Mouse (Mus musculus) hindbrain, embryonic 15.5 days (tissue): Measurements from ENCODE around the gene Pax2. TPM values are rescaled to one million over a fixed set of nuclear protein-coding genes. Genes with fewer than 3 reads are reported as not detected.
A peak's percentile ranks its signal among the peaks of the same experiment; 100 is the strongest.

Experiments used
- ATAC-seq: fragments of 200-750 bp; cut with Nextera tagmentation; 2 replicates; pipeline ENCODE4 v1.8.0; 2017; ENCODE audit warnings: low read depth, moderate number of reproducible peaks, moderate TSS enrichment; ENCODE audit not compliant: low FRiP score
- H3K27ac ChIP-seq: fragments of 300-500 bp; sonication (generic); replicated peaks from 2 replicates; pipeline ENCODE4 v1.5.1; 2015; ENCODE audit warnings: mild to moderate bottlenecking, inconsistent platforms
- H3K27me3 ChIP-seq: fragments of 300-500 bp; sonication (generic); 2 replicates; pipeline ENCODE4 v1.6.1; 2015; ENCODE audit warnings: control low read depth, inconsistent platforms
- H3K36me3 ChIP-seq: fragments of 300-500 bp; sonication (generic); 2 replicates; pipeline ENCODE4 v1.6.1; 2015; ENCODE audit warnings: control low read depth, inconsistent platforms
- H3K4me1 ChIP-seq: fragments of 300-500 bp; sonication (generic); replicated peaks from 2 replicates; pipeline ENCODE4 v1.6.1; 2015; ENCODE audit warnings: control low read depth, inconsistent platforms
- H3K4me2 ChIP-seq: fragments of 300-500 bp; sonication (generic); 2 replicates; pipeline ENCODE4 v1.6.1; 2015; ENCODE audit warnings: moderate library complexity, mild to moderate bottlenecking, inconsistent platforms
- H3K4me3 ChIP-seq: fragments of 300-500 bp; sonication (generic); 2 replicates; pipeline ENCODE4 v1.5.1; 2015; ENCODE audit warnings: mild to moderate bottlenecking, inconsistent platforms
- H3K9ac ChIP-seq: fragments of 300-500 bp; sonication (generic); 2 replicates; pipeline ENCODE4 v1.6.1; 2015; ENCODE audit warnings: inconsistent platforms
- H3K9me3 ChIP-seq: fragments of 300-500 bp; sonication (generic); 2 replicates; pipeline ENCODE4 v1.6.1; 2016; ENCODE audit warnings: control low read depth, inconsistent platforms
- WGBS: fragments of 180-500 bp; shearing (Covaris S2); methylation state at CpG from one replicate; pipeline ENCODE4 v1.1.7; 2015; 5-methylcytosine and 5-hydroxymethylcytosine counted together
- polyA plus RNA-seq: library from polyadenylated mRNA; unstranded; fragments of >200 nt; fragmentation: Nextera tagmentation; extraction: Ambion mirVana; gene quantifications from 2 replicates; pipeline ENCODE4 v1.2.1, GENCODE M21; 2015

The Pax2 gene
- polyA plus RNA-seq, 1 experiment from 2014 or later = 15.5 TPM

- H3K27me3 ChIP-seq = peaks cover 50% of the 10 kb centered on the region
- WGBS = 1% methylated on average over 37 of the region's 37 CpGs
- ATAC-seq = no peak
- peak overlapping the region; percentile 46 for H3K9ac ChIP-seq
- peak overlapping the region; percentile 40 for H3K4me3 ChIP-seq
- H3K4me1 ChIP-seq = peaks cover 39% of the 10 kb centered on the region
- no peaks in the 10 kb centered on the region for H3K9me3 ChIP-seq
- H3K27ac ChIP-seq = peak overlapping the region; percentile 76
- H3K4me2 ChIP-seq = peak overlapping the region; percentile 52
- no peaks in the 10 kb centered on the region for H3K36me3 ChIP-seq
These were observed 3.8 kb downstream of the Pax2 start for GRCm38 (mm10) chr19:44759531-44760118.

GRCm38 (mm10) chr19:44760259-44761131, 4.7 kb downstream of the Pax2 start:
- Histone ChIP-seq H3K4me3 (peak overlapping the region; percentile 40), H3K9me3 (no peaks in the 10 kb centered on the region), H3K36me3 (no peaks in the 10 kb centered on the region), H3K4me2 (peak overlapping the region; percentile 52), H3K27ac (peak overlapping the region; percentile 76), H3K27me3 (peaks cover 50% of the 10 kb centered on the region), H3K9ac (peak overlapping the region; percentile 46), H3K4me1 (peaks cover 33% of the 10 kb centered on the region)
- no peak for ATAC-seq
- 2% methylated on average over 39 of the region's 39 CpGs for WGBS

GRCm38 (mm10) chr19:44762121-44762621, 6.3 kb downstream of the Pax2 start:
- Histone ChIP-seq H3K9ac (peak overlapping the region; percentile 46; the same call in 1 of the 2 replicates), H3K4me3 (peak overlapping the region; percentile 40), H3K36me3 (no peaks in the 10 kb centered on the region), H3K9me3 (no peaks in the 10 kb centered on the region), H3K4me1 (peaks cover 21% of the 10 kb centered on the region), H3K27ac (peak overlapping the region; percentile 76; the same call in 1 of the 2 replicates), H3K4me2 (peak overlapping the region; percentile 52), H3K27me3 (peaks cover 44% of the 10 kb centered on the region)
- no peak for ATAC-seq
- WGBS = 53% methylated on average over 7 of the region's 7 CpGs

- no peaks in the 10 kb centered on the region for H3K36me3 ChIP-seq
- peaks cover 11% of the 10 kb centered on the region; the same call in 1 of the 2 replicates for H3K4me1 ChIP-seq
- no peak for ATAC-seq
- H3K9ac ChIP-seq = no peak overlapping the region
- H3K27me3 ChIP-seq = no peaks in the 10 kb centered on the region
- no peak overlapping the region for H3K4me3 ChIP-seq
- H3K27ac ChIP-seq = no peak overlapping the region
- H3K4me2 ChIP-seq = no peak overlapping the region
- WGBS = 59% methylated on average over 6 of the region's 6 CpGs
- no peaks in the 10 kb centered on the region for H3K9me3 ChIP-seq
These were observed 14.6 kb downstream of the Pax2 start for GRCm38 (mm10) chr19:44770268-44771050.

- Histone ChIP-seq H3K27me3 (no peaks in the 10 kb centered on the region), H3K4me2 (no peak overlapping the region), H3K9ac (no peak overlapping the region), H3K4me3 (no peak overlapping the region), H3K27ac (no peak overlapping the region), H3K36me3 (no peaks in the 10 kb centered on the region), H3K4me1 (peaks cover 10% of the 10 kb centered on the region; the same call in 1 of the 2 replicates), H3K9me3 (no peaks in the 10 kb centered on the region)
- 89% methylated on average over 13 of the region's 13 CpGs for WGBS
- ATAC-seq = no peak
These were observed 15.7 kb downstream of the Pax2 start for GRCm38 (mm10) chr19:44771499-44771898.

- Histone ChIP-seq H3K4me1 (peaks cover 5% of the 10 kb centered on the region; the same call in 1 of the 2 replicates), H3K4me3 (no peak overlapping the region), H3K27ac (no peak overlapping the region), H3K36me3 (no peaks in the 10 kb centered on the region), H3K27me3 (no peaks in the 10 kb centered on the region), H3K9me3 (no peaks in the 10 kb centered on the region), H3K4me2 (no peak overlapping the region), H3K9ac (no peak overlapping the region)
- 62% methylated on average over 3 of the region's 3 CpGs for WGBS
- ATAC-seq = no peak
These were observed 26.1 kb downstream of the Pax2 start for GRCm38 (mm10) chr19:44781987-44782386.

GRCm38 (mm10) chr19:44784391-44784790, 28.5 kb downstream of the Pax2 start:
- Histone ChIP-seq H3K4me2 (no peak overlapping the region), H3K27me3 (no peaks in the 10 kb centered on the region), H3K9me3 (no peaks in the 10 kb centered on the region), H3K9ac (no peak overlapping the region), H3K36me3 (no peaks in the 10 kb centered on the region), H3K4me1 (no peaks in the 10 kb centered on the region), H3K27ac (no peak overlapping the region), H3K4me3 (no peak overlapping the region)
- no peak for ATAC-seq
- WGBS = 68% methylated on average over 4 of the region's 4 CpGs

- no peak overlapping the region for H3K9ac ChIP-seq
- H3K27me3 ChIP-seq = no peaks in the 10 kb centered on the region
- H3K9me3 ChIP-seq = no peaks in the 10 kb centered on the region
- peaks cover 5% of the 10 kb centered on the region; the same call in 1 of the 2 replicates for H3K4me1 ChIP-seq
- H3K4me3 ChIP-seq = no peak overlapping the region
- no peak overlapping the region for H3K27ac ChIP-seq
- H3K4me2 ChIP-seq = no peak overlapping the region
- no peaks in the 10 kb centered on the region for H3K36me3 ChIP-seq
- WGBS = 91% methylated on average over 8 of the region's 8 CpGs
- ATAC-seq = no peak
These were observed 32.6 kb downstream of the Pax2 start for GRCm38 (mm10) chr19:44788488-44788887.

GRCm38 (mm10) chr19:44791981-44792380, 36.1 kb downstream of the Pax2 start:
- Histone ChIP-seq H3K4me3 (no peak overlapping the region), H3K4me1 (peaks cover 12% of the 10 kb centered on the region), H3K4me2 (no peak overlapping the region), H3K36me3 (no peaks in the 10 kb centered on the region), H3K27me3 (no peaks in the 10 kb centered on the region), H3K27ac (no peak overlapping the region), H3K9me3 (no peaks in the 10 kb centered on the region), H3K9ac (no peak overlapping the region)
- no peak for ATAC-seq
- 71% methylated on average over 4 of the region's 4 CpGs for WGBS

GRCm38 (mm10) chr19:44797110-44798060, 41.5 kb downstream of the Pax2 start:
- WGBS = 17% methylated on average over 21 of the region's 21 CpGs
- H3K4me1 ChIP-seq = peaks cover 24% of the 10 kb centered on the region
- no peak overlapping the region for H3K4me3 ChIP-seq
- H3K27me3 ChIP-seq = no peaks in the 10 kb centered on the region
- H3K9me3 ChIP-seq = no peaks in the 10 kb centered on the region
- peak overlapping the region; percentile 32 for H3K4me2 ChIP-seq
- peak; percentile 62 for ATAC-seq
- peak overlapping the region; percentile 78 for H3K27ac ChIP-seq
- H3K36me3 ChIP-seq = no peaks in the 10 kb centered on the region
- H3K9ac ChIP-seq = no peak overlapping the region

- no peak overlapping the region for H3K4me2 ChIP-seq
- H3K27ac ChIP-seq = 0 out of 2 replicates have a peak overlapping the region, but pooled peaks have one; percentile 78
- no peak overlapping the region for H3K9ac ChIP-seq
- no peaks in the 10 kb centered on the region for H3K9me3 ChIP-seq
- H3K4me3 ChIP-seq = no peak overlapping the region
- 57% methylated on average over 6 of the region's 6 CpGs for WGBS
- ATAC-seq = no peak
- H3K4me1 ChIP-seq = peaks cover 29% of the 10 kb centered on the region
- no peaks in the 10 kb centered on the region for H3K36me3 ChIP-seq
- 0 out of 2 replicates have a peak, but pooled peaks cover 2% of the 10 kb centered on the region for H3K27me3 ChIP-seq
These were observed 42.9 kb downstream of the Pax2 start for GRCm38 (mm10) chr19:44798731-44799130.
